Mouse (Mus musculus) liver, embryonic 11.5 days (tissue): ENCODE measurements around the gene Tmem245. TPM values are rescaled to one million over a fixed set of nuclear protein-coding genes. Genes with fewer than 3 reads are reported as not detected.

Source experiments
- ATAC-seq: fragments of 200-750 bp; cut with Nextera tagmentation; replicated peaks from 2 replicates; pipeline ENCODE4 v1.8.0; 2017; ENCODE audit warnings: moderate number of reproducible peaks, mild to moderate bottlenecking, moderate TSS enrichment, moderate library complexity; ENCODE audit not compliant: low FRiP score
- DNase-seq: peaks from one replicate; pipeline ENCODE4 v3.0.0-alpha.2; 2017; ENCODE audit warnings: low spot score
- H3K27ac ChIP-seq: fragments of 300-500 bp; sonication (generic); 2 replicates; pipeline ENCODE4 v1.5.1; 2014; ENCODE audit warnings: mild to moderate bottlenecking, low read depth, low read length, control low read depth
- H3K27me3 ChIP-seq: fragments of 300-500 bp; sonication (generic); replicated peaks from 2 replicates; pipeline ENCODE4 v1.6.1; 2014; ENCODE audit warnings: low read length, mixed read lengths; ENCODE audit not compliant: control insufficient read depth, insufficient read depth
- H3K36me3 ChIP-seq: fragments of 300-500 bp; sonication (generic); 2 replicates; pipeline ENCODE4 v1.6.1; 2014; ENCODE audit warnings: mild to moderate bottlenecking, low read length, moderate library complexity, mixed read lengths; ENCODE audit not compliant: control insufficient read depth, insufficient read depth
- H3K4me1 ChIP-seq: fragments of 300-500 bp; sonication (generic); replicated peaks from 2 replicates; pipeline ENCODE4 v1.6.1; 2014; ENCODE audit warnings: low read length, mixed read lengths; ENCODE audit not compliant: control insufficient read depth, insufficient read depth
- H3K4me2 ChIP-seq: fragments of 300-500 bp; sonication (generic); 2 replicates; pipeline ENCODE4 v1.6.1; 2014; ENCODE audit warnings: mild to moderate bottlenecking, control low read depth, moderate library complexity
- H3K4me3 ChIP-seq: fragments of 300-500 bp; sonication (generic); 2 replicates; pipeline ENCODE4 v1.5.1; 2014; ENCODE audit warnings: low read depth, low read length, control low read depth
- H3K9ac ChIP-seq: fragments of 300-500 bp; sonication (generic); 2 replicates; pipeline ENCODE4 v1.6.1; 2014; ENCODE audit warnings: low read depth, low read length, control low read depth
- H3K9me3 ChIP-seq: fragments of 300-500 bp; sonication (generic); 2 replicates; pipeline ENCODE4 v1.6.1; 2016; ENCODE audit warnings: low read length, inconsistent platforms, mixed read lengths; ENCODE audit not compliant: control insufficient read depth
- WGBS: fragments of 180-500 bp; shearing (Covaris S2); extraction: QIAGEN DNeasy Blood & Tissue Kit; methylation state at CpG from one replicate; pipeline ENCODE4 v1.1.7; 2014; 5-methylcytosine and 5-hydroxymethylcytosine counted together
- polyA plus RNA-seq: library from polyadenylated mRNA; unstranded; fragments of >200 nt; fragmentation: Nextera tagmentation; extraction: Ambion mirVana; gene quantifications from 2 replicates; pipeline ENCODE4 v1.2.1, GENCODE M21; 2014

Gene Tmem245
- polyA plus RNA-seq, 1 experiment from 2014 or later, result 6.4 TPM

- no peaks in the 10 kb centered on the region for H3K9me3 ChIP-seq
- H3K27me3 ChIP-seq, result no peaks in the 10 kb centered on the region
- no peak for DNase-seq
- ATAC-seq, result no peak
- no peak overlapping the region for H3K4me3 ChIP-seq
- 54% methylated on average over 6 of the region's 6 CpGs for WGBS
- H3K4me2 ChIP-seq, result no peak overlapping the region
- no peak overlapping the region for H3K27ac ChIP-seq
- H3K36me3 ChIP-seq, result peaks cover 2% of the 10 kb centered on the region; the same call in 1 of the 2 replicates
- peaks cover 4% of the 10 kb centered on the region; the same call in 1 of the 2 replicates for H3K4me1 ChIP-seq
- no peak overlapping the region for H3K9ac ChIP-seq
Measured at GRCm38 (mm10) chr4:56850724-56851123, 96.5 kb downstream of the Tmem245 start.

GRCm38 (mm10) chr4:56848044-56848443, 99.2 kb downstream of the Tmem245 start:
- Histone ChIP-seq H3K36me3 (peaks cover 11% of the 10 kb centered on the region), H3K27ac (no peak overlapping the region), H3K9me3 (peaks cover 4% of the 10 kb centered on the region), H3K4me3 (no peak overlapping the region), H3K4me2 (no peak overlapping the region), H3K27me3 (no peaks in the 10 kb centered on the region), H3K9ac (no peak overlapping the region), H3K4me1 (peaks cover 4% of the 10 kb centered on the region; the same call in 1 of the 2 replicates)
- 89% methylated on average over 6 of the region's 6 CpGs for WGBS
- ATAC-seq, result no peak
- no peak for DNase-seq

- no peak for DNase-seq
- WGBS, result 84% methylated on average over 3 of the region's 3 CpGs
- ATAC-seq, result no peak
- no peak overlapping the region for H3K27ac ChIP-seq
- H3K36me3 ChIP-seq, result peaks cover 11% of the 10 kb centered on the region
- H3K4me3 ChIP-seq, result no peak overlapping the region
- no peak overlapping the region for H3K4me2 ChIP-seq
- H3K9me3 ChIP-seq, result peaks cover 4% of the 10 kb centered on the region
- H3K4me1 ChIP-seq, result peaks cover 4% of the 10 kb centered on the region; the same call in 1 of the 2 replicates
- no peak overlapping the region for H3K9ac ChIP-seq
- no peaks in the 10 kb centered on the region for H3K27me3 ChIP-seq
Measured at GRCm38 (mm10) chr4:56847400-56847799, 99.8 kb downstream of the Tmem245 start.

DNA sequence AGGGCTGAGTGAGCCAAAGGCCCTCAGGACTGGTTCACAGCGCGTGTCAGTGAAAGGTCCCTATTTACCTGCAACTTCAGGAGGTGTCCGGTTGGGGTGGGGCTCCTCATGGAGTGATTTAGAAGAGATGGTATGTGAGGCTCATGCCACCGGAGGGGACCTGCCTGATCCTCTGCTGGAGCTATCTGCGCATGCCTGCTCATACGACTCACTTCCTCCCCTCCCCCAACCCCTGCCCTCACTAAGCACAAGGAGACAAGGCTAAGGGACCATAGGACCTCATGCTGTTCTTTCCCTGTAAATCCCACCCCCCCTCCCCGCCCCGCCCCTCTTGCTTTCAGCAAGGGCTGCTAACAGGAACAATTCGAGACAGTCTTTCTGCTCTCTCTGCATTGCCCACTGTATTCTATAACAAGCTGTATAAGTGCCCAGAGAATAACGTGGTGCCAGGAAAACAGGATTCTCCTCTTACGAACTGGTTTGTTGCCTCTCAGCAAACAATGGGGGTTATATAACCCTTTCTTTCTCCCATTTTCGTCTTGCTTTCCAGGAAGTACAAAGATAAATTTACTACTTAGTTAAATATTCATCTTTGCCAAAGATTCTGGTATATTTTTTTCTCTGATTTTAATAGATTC, 101.2 kb downstream of the Tmem245 start:
- WGBS, result 63% methylated on average over 12 of the region's 12 CpGs
- ATAC-seq (no peak), DNase-seq (no peak)
- peaks cover 11% of the 10 kb centered on the region for H3K36me3 ChIP-seq
- no peak overlapping the region for H3K4me3 ChIP-seq
- no peaks in the 10 kb centered on the region for H3K27me3 ChIP-seq
- no peak overlapping the region for H3K4me2 ChIP-seq
- no peak overlapping the region for H3K27ac ChIP-seq
- peaks cover 4% of the 10 kb centered on the region; the same call in 1 of the 2 replicates for H3K4me1 ChIP-seq
- H3K9ac ChIP-seq, result no peak overlapping the region
- peaks cover 4% of the 10 kb centered on the region for H3K9me3 ChIP-seq

DNA sequence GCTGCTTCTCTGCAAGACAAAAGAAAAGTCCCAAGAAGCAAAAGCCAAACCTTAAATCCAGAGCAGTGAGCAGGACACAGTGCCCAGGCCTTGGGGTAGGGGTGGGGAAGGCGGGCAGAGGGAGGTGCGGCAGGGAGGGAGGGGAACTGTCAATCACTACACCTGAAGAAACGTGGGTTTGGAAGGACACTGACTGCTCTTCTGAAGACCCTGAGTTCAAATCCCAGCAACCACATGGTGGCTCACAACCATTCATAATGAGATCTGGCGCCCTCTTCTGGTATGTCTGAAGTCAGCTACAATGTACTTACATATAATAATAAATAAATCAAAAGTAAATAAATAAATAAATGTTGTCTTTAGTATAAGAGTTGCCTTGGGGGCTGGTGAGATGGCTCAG, 102.3 kb downstream of the Tmem245 start:
- Histone ChIP-seq H3K27me3 (no peaks in the 10 kb centered on the region), H3K9me3 (peaks cover 4% of the 10 kb centered on the region), H3K36me3 (peaks cover 11% of the 10 kb centered on the region), H3K4me3 (no peak overlapping the region), H3K27ac (no peak overlapping the region), H3K9ac (no peak overlapping the region), H3K4me1 (no peaks in the 10 kb centered on the region), H3K4me2 (no peak overlapping the region)
- DNase-seq (no peak), ATAC-seq (no peak)
- WGBS, result 86% methylated on average over 4 of the region's 4 CpGs

- DNase-seq, result no peak
- Histone ChIP-seq H3K4me3 (no peak overlapping the region), H3K27ac (no peak overlapping the region), H3K9me3 (peaks cover 4% of the 10 kb centered on the region), H3K4me2 (no peak overlapping the region), H3K36me3 (peaks cover 11% of the 10 kb centered on the region), H3K4me1 (no peaks in the 10 kb centered on the region), H3K27me3 (no peaks in the 10 kb centered on the region), H3K9ac (no peak overlapping the region)
- ATAC-seq, result no peak
- WGBS, result 83% methylated on average over 2 of the region's 2 CpGs
Measured at GRCm38 (mm10) chr4:56843963-56844362, 103.3 kb downstream of the Tmem245 start.

- Histone ChIP-seq H3K27ac (no peak overlapping the region), H3K9ac (no peak overlapping the region), H3K4me3 (no peak overlapping the region), H3K36me3 (peaks cover 11% of the 10 kb centered on the region), H3K9me3 (peaks cover 4% of the 10 kb centered on the region), H3K4me2 (no peak overlapping the region), H3K4me1 (no peaks in the 10 kb centered on the region), H3K27me3 (no peaks in the 10 kb centered on the region)
- ATAC-seq (no peak), DNase-seq (no peak)
- WGBS, result 73% methylated on average over 7 of the region's 7 CpGs
Measured at GRCm38 (mm10) chr4:56842501-56842900, 104.7 kb downstream of the Tmem245 start.

- Histone ChIP-seq H3K4me2 (no peak overlapping the region), H3K4me1 (no peaks in the 10 kb centered on the region), H3K9me3 (peaks cover 4% of the 10 kb centered on the region), H3K4me3 (no peak overlapping the region), H3K27me3 (no peaks in the 10 kb centered on the region), H3K27ac (no peak overlapping the region), H3K9ac (no peak overlapping the region), H3K36me3 (peaks cover 9% of the 10 kb centered on the region)
- ATAC-seq (no peak), DNase-seq (no peak)
- 75% methylated on average over 3 of the region's 3 CpGs for WGBS
Measured at GRCm38 (mm10) chr4:56840297-56840696, 106.9 kb downstream of the Tmem245 start.

DNA sequence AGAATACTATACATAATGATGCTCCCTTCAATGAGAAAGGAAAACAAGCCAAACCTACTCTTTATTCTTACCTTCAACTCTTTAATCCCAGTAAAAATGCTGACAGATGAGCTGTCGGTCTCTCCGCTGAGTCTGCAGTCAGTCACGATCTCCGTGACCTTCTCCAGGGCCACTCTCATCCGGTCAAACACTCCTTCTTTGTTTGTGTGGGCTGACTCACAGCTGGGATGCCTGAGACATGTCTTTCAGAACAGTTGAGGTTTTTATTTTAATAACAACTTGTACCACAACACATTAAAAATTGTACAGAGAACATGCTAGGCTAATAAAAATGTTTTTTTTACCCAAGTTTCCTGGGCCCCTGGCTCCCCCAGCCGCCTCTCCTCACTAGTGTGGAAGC, 109.6 kb downstream of the Tmem245 start:
- no peak overlapping the region for H3K4me3 ChIP-seq
- no peaks in the 10 kb centered on the region for H3K27me3 ChIP-seq
- ATAC-seq, result no peak
- no peak overlapping the region for H3K9ac ChIP-seq
- H3K4me2 ChIP-seq, result no peak overlapping the region
- H3K9me3 ChIP-seq, result no peaks in the 10 kb centered on the region
- DNase-seq, result no peak
- H3K4me1 ChIP-seq, result no peaks in the 10 kb centered on the region
- no peak overlapping the region for H3K27ac ChIP-seq
- H3K36me3 ChIP-seq, result peaks cover 5% of the 10 kb centered on the region; the same call in 1 of the 2 replicates
- WGBS, result 69% methylated on average over 6 of the region's 6 CpGs
